Mouse (Mus musculus) stomach, embryonic 14.5 days (tissue): ENCODE measurements around the gene Gm2115. TPM values are rescaled to one million over a fixed set of nuclear protein-coding genes. Genes with fewer than 3 reads are reported as not detected.

Experiments
- ATAC-seq: fragments of 200-750 bp; cut with Nextera tagmentation; 2 replicates; pipeline ENCODE4 v1.8.0; 2017; ENCODE audit warnings: low read depth, moderate TSS enrichment; ENCODE audit not compliant: insufficient number of reproducible peaks, insufficient read depth, low FRiP score
- H3K27ac ChIP-seq: fragments of 300-500 bp; sonication (generic); 2 replicates; pipeline ENCODE4 v1.5.1; 2014; ENCODE audit warnings: mild to moderate bottlenecking, low read length, moderate library complexity, mixed read lengths
- H3K27me3 ChIP-seq: fragments of 300-500 bp; sonication (generic); 2 replicates; pipeline ENCODE4 v1.6.1; 2014; ENCODE audit warnings: low read length, control low read depth, mixed read lengths; ENCODE audit not compliant: control insufficient read depth, insufficient read depth
- H3K36me3 ChIP-seq: fragments of 300-500 bp; sonication (generic); 2 replicates; pipeline ENCODE4 v1.6.1; 2014; ENCODE audit warnings: mild to moderate bottlenecking, control low read depth, low read length, moderate library complexity, mixed read lengths; ENCODE audit not compliant: control insufficient read depth, insufficient read depth
- H3K4me1 ChIP-seq: fragments of 300-500 bp; sonication (generic); 2 replicates; pipeline ENCODE4 v1.6.1; 2014; ENCODE audit warnings: low read length, control low read depth, mixed read lengths; ENCODE audit not compliant: control insufficient read depth, insufficient read depth
- H3K4me2 ChIP-seq: fragments of 300-500 bp; sonication (generic); replicated peaks from 2 replicates; pipeline ENCODE4 v1.6.1; 2014; ENCODE audit warnings: low read depth, low read length, control low read depth
- H3K4me3 ChIP-seq: fragments of 300-500 bp; sonication (generic); 2 replicates; pipeline ENCODE4 v1.5.1; 2014; ENCODE audit warnings: low read depth, low read length, control low read depth
- H3K9ac ChIP-seq: fragments of 300-500 bp; sonication (generic); replicated peaks from 2 replicates; pipeline ENCODE4 v1.6.1; 2014; ENCODE audit warnings: low read depth, mild to moderate bottlenecking, control low read depth, low read length, moderate library complexity, mixed read lengths
- H3K9me3 ChIP-seq: fragments of 300-500 bp; sonication (generic); 2 replicates; pipeline ENCODE4 v1.6.1; 2016; ENCODE audit warnings: low read depth, low read length, control low read depth; ENCODE audit not compliant: control insufficient read depth
- WGBS: fragments of 180-500 bp; shearing (Covaris S2); extraction: QIAGEN DNeasy Blood & Tissue Kit; methylation state at CpG from one replicate; pipeline ENCODE4 v1.1.7; 2014; 5-methylcytosine and 5-hydroxymethylcytosine counted together
- polyA plus RNA-seq: library from polyadenylated mRNA; unstranded; fragments of >200 nt; fragmentation: Nextera tagmentation; extraction: Ambion mirVana; gene quantifications from 2 replicates; pipeline ENCODE4 v1.2.1, GENCODE M21; 2014

Gene Gm2115
- 7.8 and 8.8 TPM in 2 replicates for polyA plus RNA-seq

DNA sequence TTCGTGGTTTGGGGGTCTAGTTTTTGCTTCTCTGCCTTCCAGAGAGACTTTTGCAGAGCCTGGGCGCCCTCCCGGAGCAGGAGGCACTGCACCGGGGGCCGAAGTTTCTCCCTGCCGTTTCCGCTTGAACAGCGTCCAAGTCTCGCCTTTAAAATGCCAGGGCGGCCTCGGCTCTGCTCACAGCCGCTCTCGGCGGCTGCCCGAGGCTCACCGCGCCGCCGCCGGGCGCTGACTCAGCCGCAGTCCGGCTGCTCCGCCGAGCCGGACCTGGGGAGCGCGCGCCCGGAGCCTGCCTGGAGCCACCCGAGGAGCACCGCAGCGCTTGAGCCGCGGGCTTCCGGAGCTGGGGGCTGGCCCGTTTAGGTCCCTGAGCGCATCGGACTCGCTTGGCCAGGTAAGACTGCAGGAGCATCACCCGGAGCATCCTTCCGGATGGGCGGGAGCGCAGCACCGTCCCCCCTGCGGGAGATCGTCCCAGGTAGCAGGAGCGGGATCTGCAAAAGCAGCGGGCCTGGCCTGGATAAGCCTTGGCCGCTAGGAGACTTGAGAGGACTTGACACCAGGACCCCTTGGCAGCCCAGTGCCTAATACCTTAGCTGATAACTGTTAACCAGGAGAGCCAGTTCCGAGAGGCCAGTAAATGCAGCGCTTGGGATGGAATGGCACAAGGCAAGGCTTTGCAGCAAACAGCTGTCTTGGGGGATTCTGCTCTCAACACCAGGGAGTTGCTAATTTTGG, at the start of gene Gm2115:
TSS of gene Gm2115 (plus strand) at position 159 of the 738 bp plus-strand sequence.
- peak within 1 kb of the TSS; percentile 67 for H3K4me2 ChIP-seq
- H3K4me1 ChIP-seq, result peaks cover 5% of the 10 kb centered on the region; the same call in 1 of the 2 replicates
- H3K27ac ChIP-seq, result 0 out of 2 replicates have a peak within 1 kb of the TSS, but pooled peaks have one; percentile 22
- no peaks in the 10 kb centered on the region for H3K9me3 ChIP-seq
- H3K27me3 ChIP-seq, result no peaks in the 10 kb centered on the region
- peak; percentile 75; the same call in 1 of the 2 replicates for ATAC-seq
- no peaks in the 10 kb centered on the region for H3K36me3 ChIP-seq
- peak within 1 kb of the TSS; percentile 31; the same call in 1 of the 2 replicates for H3K9ac ChIP-seq
- peak within 1 kb of the TSS; percentile 35 for H3K4me3 ChIP-seq
- under 1% methylated on average over 52 of the region's 52 CpGs for WGBS

DNA sequence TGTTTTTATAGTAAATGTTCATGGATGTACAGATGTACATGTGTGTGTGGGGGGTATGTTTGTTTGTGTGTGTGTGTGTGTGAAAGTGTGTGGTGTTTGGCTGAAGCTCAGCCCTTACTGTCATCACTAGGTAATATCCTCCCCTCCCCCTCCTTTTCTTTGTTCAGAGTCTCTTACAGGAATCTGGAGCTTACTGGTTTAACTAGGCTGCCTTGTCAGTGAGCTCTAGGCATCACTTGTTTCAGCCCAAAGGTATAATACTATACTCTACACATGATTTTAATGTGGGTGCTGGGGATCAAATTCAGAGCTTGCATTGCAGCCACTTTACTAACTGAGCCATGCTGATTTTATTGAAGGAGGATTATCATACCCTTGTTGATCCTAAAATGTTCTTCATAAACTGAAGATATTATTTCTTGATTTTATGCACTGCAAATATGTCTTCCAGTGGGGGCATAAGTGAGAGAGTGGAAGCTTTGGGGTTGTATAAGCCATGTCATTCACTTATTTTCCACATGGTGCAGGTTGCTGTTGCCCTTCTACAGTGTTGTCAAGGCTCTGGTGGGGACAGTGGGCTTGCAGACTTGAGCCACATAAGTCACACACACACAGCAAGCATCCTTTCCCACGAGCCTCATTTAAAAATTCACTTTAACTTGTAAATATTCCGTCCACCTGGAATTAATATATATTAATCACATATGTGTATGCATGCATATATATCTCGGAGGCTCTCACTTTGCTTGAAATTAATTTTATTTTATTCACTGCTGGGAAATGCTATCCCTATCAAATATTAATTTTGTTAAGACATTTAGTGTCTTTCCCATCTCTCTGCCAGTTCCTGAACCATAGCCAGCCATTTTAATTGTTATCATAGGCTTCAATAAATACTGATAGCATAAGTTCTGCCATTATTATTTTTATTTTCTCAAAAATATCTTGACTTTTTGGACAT, 45.0 kb upstream of the Gm2115 start:
- WGBS, result 67% methylated on average over 3 of the region's 3 CpGs
- H3K27ac ChIP-seq, result no peak overlapping the region
- ATAC-seq, result no peak
- no peak overlapping the region for H3K4me3 ChIP-seq
- no peaks in the 10 kb centered on the region for H3K4me1 ChIP-seq
- no peaks in the 10 kb centered on the region for H3K9me3 ChIP-seq
- no peaks in the 10 kb centered on the region for H3K36me3 ChIP-seq
- H3K27me3 ChIP-seq, result no peaks in the 10 kb centered on the region
- H3K4me2 ChIP-seq, result no peak overlapping the region
- H3K9ac ChIP-seq, result no peak overlapping the region

DNA sequence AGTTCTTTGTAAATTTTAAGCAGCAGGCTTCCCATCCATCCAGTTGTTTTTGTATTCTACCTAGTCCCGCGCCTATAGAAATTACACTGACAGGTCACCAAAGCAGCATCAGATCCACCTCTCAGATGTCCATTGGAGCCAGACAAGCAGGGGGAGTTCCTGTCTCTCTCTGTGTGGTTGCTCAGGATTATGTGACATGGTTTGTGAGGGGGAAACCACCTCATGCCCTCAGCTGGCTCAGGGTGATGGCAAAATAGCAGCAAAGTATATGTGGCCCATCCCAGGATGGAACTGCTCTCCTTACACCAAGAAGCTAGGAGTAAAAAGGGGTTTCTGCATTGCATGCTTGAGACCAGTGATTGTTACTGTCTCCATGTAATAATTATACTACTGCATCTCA, 42.3 kb upstream of the Gm2115 start:
- no peaks in the 10 kb centered on the region for H3K36me3 ChIP-seq
- no peaks in the 10 kb centered on the region for H3K4me1 ChIP-seq
- H3K9ac ChIP-seq, result no peak overlapping the region
- no peak overlapping the region for H3K4me3 ChIP-seq
- no peak overlapping the region for H3K4me2 ChIP-seq
- no peak overlapping the region for H3K27ac ChIP-seq
- H3K27me3 ChIP-seq, result no peaks in the 10 kb centered on the region
- H3K9me3 ChIP-seq, result no peaks in the 10 kb centered on the region
- WGBS, result 88% methylated on average over 2 of the region's 2 CpGs
- no peak for ATAC-seq

DNA sequence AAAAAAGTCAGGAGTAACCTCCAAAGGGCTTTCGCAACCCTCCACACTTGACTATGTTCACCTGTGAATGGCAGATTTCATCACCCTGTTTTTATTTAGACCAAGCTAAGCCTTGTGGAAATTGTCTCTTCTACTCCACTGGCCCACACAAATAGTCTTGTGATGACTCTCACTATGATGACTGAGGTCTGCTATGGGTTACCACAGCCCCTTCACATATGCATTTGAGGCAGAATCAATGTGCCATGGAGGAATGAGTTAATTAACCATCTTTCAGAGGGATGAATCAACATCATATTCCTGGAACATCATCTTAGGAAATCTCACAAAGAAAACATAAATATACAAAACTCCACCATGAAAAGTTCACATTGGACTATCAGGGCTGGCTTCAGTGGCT, 25.6 kb upstream of the Gm2115 start:
- Histone ChIP-seq H3K4me2 (no peak overlapping the region), H3K9me3 (no peaks in the 10 kb centered on the region), H3K9ac (no peak overlapping the region), H3K4me1 (no peaks in the 10 kb centered on the region), H3K4me3 (no peak overlapping the region), H3K27ac (no peak overlapping the region), H3K36me3 (no peaks in the 10 kb centered on the region), H3K27me3 (no peaks in the 10 kb centered on the region)
- 90% methylated on average over 1 of the region's 1 CpGs for WGBS
- no peak for ATAC-seq

DNA sequence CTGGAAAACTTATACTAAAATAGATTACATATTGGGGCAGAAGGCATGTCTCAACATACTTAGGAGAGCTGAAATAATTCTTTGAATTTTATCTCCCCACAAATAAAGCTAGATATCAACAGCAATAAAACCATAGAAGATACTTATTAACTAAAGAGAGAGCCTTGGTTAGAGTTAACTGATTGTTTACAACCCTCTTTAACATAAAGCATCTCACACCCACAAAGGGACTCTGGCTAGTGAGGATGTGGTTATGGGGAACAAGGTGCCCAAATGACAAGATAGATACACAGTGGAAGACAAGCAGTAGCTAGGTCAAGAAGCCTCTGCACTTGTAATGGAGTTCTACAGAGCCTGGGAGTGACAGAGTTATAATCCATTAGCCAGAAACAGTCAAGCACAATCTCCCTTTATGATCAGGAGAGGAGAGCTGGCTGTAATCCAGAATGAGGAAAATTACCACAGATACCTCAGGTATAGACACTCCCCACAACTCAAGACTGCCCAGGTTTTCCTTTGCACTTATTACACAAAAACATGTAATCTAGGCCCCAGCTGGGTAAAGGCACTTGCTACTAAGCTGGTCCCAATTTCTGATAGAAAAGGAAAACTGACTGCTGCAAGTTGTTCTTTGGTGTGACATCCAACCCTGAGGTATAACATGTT, 10.1 kb upstream of the Gm2115 start:
- no peaks in the 10 kb centered on the region for H3K4me1 ChIP-seq
- H3K27ac ChIP-seq, result no peak overlapping the region
- H3K27me3 ChIP-seq, result no peaks in the 10 kb centered on the region
- H3K9me3 ChIP-seq, result no peaks in the 10 kb centered on the region
- no peak overlapping the region for H3K4me2 ChIP-seq
- no peak for ATAC-seq
- H3K4me3 ChIP-seq, result no peak overlapping the region
- H3K36me3 ChIP-seq, result no peaks in the 10 kb centered on the region
- no peak overlapping the region for H3K9ac ChIP-seq

DNA sequence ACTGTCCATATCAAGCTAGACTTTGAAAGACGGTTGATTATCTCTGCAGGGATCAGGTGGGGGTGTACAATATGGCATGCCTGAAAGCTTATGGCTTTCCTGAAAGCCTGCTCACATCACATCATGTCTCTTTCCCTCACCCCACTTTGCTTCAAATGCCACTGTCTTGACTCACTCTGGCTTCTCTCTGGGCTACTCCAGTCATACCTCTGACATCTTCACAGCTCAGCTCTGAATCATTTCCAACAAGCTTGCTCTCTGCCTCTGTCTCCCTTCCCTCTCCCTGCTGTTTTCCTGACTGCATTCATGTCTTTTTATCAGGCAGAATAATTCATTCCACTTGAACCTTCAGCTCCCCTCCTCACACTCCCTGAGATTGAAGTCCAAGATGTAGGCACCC, 7.4 kb upstream of the Gm2115 start:
- WGBS, result 86% methylated on average over 1 of the region's 1 CpGs
- Histone ChIP-seq H3K9me3 (no peaks in the 10 kb centered on the region), H3K4me1 (no peaks in the 10 kb centered on the region), H3K4me2 (no peak overlapping the region), H3K4me3 (no peak overlapping the region), H3K27ac (no peak overlapping the region), H3K27me3 (no peaks in the 10 kb centered on the region), H3K9ac (no peak overlapping the region), H3K36me3 (no peaks in the 10 kb centered on the region)
- no peak for ATAC-seq

DNA sequence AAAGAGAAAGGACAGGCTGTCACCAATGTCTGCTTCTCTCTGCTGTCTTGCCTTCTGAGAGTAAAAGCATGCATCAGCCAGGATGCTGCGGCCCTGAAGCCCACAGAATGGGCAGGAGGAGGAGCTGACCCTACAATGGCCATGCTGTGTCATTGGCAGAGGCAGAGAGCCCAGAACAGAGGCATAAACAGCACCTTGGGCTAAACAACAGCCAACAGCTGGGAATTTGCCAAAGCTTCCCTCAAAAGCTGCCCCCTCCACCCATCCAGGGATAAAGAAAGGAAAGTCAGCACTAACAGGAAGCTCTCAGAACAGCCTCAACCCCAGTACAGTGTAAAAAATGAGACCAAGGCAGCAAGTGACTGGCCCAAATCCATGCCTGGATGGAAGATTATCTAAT, 6.3 kb upstream of the Gm2115 start:
- H3K4me1 ChIP-seq, result no peaks in the 10 kb centered on the region
- 42% methylated on average over 1 of the region's 1 CpGs for WGBS
- ATAC-seq, result no peak

DNA sequence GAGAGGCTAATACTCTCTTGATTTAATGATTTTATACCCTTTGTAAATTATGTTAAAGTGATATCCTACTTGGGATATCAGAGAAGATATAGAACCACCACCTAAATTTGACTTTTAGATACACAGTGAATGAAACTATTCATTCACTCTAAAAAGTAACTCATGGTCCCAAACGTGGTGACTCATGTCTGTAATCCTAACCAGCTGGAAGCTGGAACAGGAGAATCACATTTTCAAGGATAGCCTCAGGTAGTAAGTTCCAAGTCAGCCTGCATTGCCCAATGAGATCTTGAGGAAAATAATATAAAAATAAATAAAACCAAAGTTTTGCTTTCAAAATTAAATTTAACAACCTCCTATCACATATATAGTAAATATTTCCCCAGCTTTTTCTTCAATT, 2.6 kb upstream of the Gm2115 start:
- H3K27me3 ChIP-seq, result no peaks in the 10 kb centered on the region
- H3K9me3 ChIP-seq, result no peaks in the 10 kb centered on the region
- H3K4me1 ChIP-seq, result peaks cover 5% of the 10 kb centered on the region; the same call in 1 of the 2 replicates
- H3K4me3 ChIP-seq, result no peak overlapping the region
- H3K36me3 ChIP-seq, result no peaks in the 10 kb centered on the region
- no peak overlapping the region for H3K4me2 ChIP-seq
- no peak overlapping the region for H3K27ac ChIP-seq
- ATAC-seq, result no peak
- no peak overlapping the region for H3K9ac ChIP-seq
- WGBS, result 52% methylated on average over 1 of the region's 1 CpGs

More for the DNA sequence above, 6.3 kb upstream of the Gm2115 start:
- no peaks in the 10 kb centered on the region for H3K36me3 ChIP-seq
- no peaks in the 10 kb centered on the region for H3K27me3 ChIP-seq
- H3K4me3 ChIP-seq, result no peak overlapping the region
- H3K27ac ChIP-seq, result no peak overlapping the region
- no peak overlapping the region for H3K4me2 ChIP-seq
- H3K9ac ChIP-seq, result no peak overlapping the region
- H3K9me3 ChIP-seq, result no peaks in the 10 kb centered on the region
